Mouse (Mus musculus): Measurements from ENCODE around the gene Smim8. TPM values are rescaled to one million over a fixed set of nuclear protein-coding genes. Genes with fewer than 3 reads are reported as not detected.
A peak's percentile ranks its signal among the peaks of the same experiment; 100 is the strongest.
"Not testable (repeated sequence)": the region's sequence is repeated elsewhere in the genome, so short reads cannot be mapped to it uniquely, and the experiment has no call there.

Gene Smim8
- polyA plus RNA-seq, 1 experiment from 2014 or later = 38.8 TPM

GRCm38 (mm10) chr4:34771652-34772371, 6.4 kb downstream of the Smim8 start:
- no peaks in the 10 kb centered on the region for H3K27me3 ChIP-seq (ENCODE audit: low read depth, poor library complexity, severe bottlenecking)
- peak; percentile 48 for DNase-seq (ENCODE audit: low spot score)
- whole genome bisulfite sequencing = 8% methylated on average over 8 of the region's 8 CpGs
- no peaks in the 10 kb centered on the region for H3K9me3 ChIP-seq (replicated peaks)
- peak overlapping the region; percentile 69 for H3K27ac ChIP-seq (replicated peaks)
- H3K4me3 ChIP-seq = peak overlapping the region; percentile 12; the same call in 1 of the 2 replicates
- peaks cover 13% of the 10 kb centered on the region; the same call in 1 of the 2 replicates for H3K36me3 ChIP-seq
- H3K4me1 ChIP-seq = peaks cover 10% of the 10 kb centered on the region

GRCm38 (mm10) chr4:34756163-34756562, 22.1 kb downstream of the Smim8 start, which contains the start of gene Gm136:
Gm136 (minus strand) TSS chr4:34756263.
- no peak for DNase-seq (ENCODE audit: low spot score)
- no peak within 1 kb of the TSS for H3K27ac ChIP-seq (replicated peaks)
- no peaks in the 10 kb centered on the region for H3K4me1 ChIP-seq
- no peak within 1 kb of the TSS for H3K4me3 ChIP-seq
- H3K27me3 ChIP-seq (ENCODE audit: low read depth, poor library complexity, severe bottlenecking) = no peaks in the 10 kb centered on the region
- 95% methylated on average over 1 of the region's 1 CpGs for WGBS
- H3K36me3 ChIP-seq = no peaks in the 10 kb centered on the region
- H3K9me3 ChIP-seq (replicated peaks) = no peaks in the 10 kb centered on the region

- H3K4me1 ChIP-seq = no peaks in the 10 kb centered on the region
- no peaks in the 10 kb centered on the region for H3K9me3 ChIP-seq (replicated peaks)
- DNase-seq (ENCODE audit: low spot score) = no peak
- no peak overlapping the region for H3K4me3 ChIP-seq
- no peak overlapping the region for H3K27ac ChIP-seq (replicated peaks)
- H3K36me3 ChIP-seq = no peaks in the 10 kb centered on the region
- WGBS = 64% methylated on average over 6 of the region's 6 CpGs
- H3K27me3 ChIP-seq (ENCODE audit: low read depth, poor library complexity, severe bottlenecking) = no peaks in the 10 kb centered on the region
Observed at GRCm38 (mm10) chr4:34749236-34749635, 29.0 kb downstream of the Smim8 start.

GRCm38 (mm10) chr4:34734461-34734860, 43.8 kb downstream of the Smim8 start:
- 75% methylated on average over 3 of the region's 3 CpGs for WGBS
- Histone ChIP-seq H3K4me1 (peaks cover 9% of the 10 kb centered on the region), H3K9me3 (replicated peaks) (no peaks in the 10 kb centered on the region), H3K36me3 (no peaks in the 10 kb centered on the region), H3K4me3 (no peak overlapping the region), H3K27ac (replicated peaks) (no peak overlapping the region), H3K27me3 (ENCODE audit: low read depth, poor library complexity, severe bottlenecking) (peaks cover 5% of the 10 kb centered on the region)
- DNase-seq (ENCODE audit: low spot score) = no peak

- WGBS = 39% methylated on average over 2 of the region's 2 CpGs
- not testable (repeated sequence) for H3K9me3 ChIP-seq (replicated peaks); H3K27ac ChIP-seq (replicated peaks); H3K4me3 ChIP-seq; H3K4me1 ChIP-seq; DNase-seq (ENCODE audit: low spot score); H3K36me3 ChIP-seq
- peaks cover 15% of the 10 kb centered on the region for H3K27me3 ChIP-seq (ENCODE audit: low read depth, poor library complexity, severe bottlenecking)
Observed at GRCm38 (mm10) chr4:34733415-34733814, 44.8 kb downstream of the Smim8 start.

GRCm38 (mm10) chr4:34729851-34730341, 48.3 kb downstream of the Smim8 start, which contains the start of gene Cfap206:
Cfap206 (minus strand) TSS chr4:34730206.
- H3K36me3 ChIP-seq = no peaks in the 10 kb centered on the region
- H3K27ac ChIP-seq (replicated peaks) = no peak within 1 kb of the TSS
- WGBS = under 1% methylated on average over 38 of the region's 38 CpGs
- peaks cover 21% of the 10 kb centered on the region for H3K27me3 ChIP-seq (ENCODE audit: low read depth, poor library complexity, severe bottlenecking)
- H3K9me3 ChIP-seq (replicated peaks) = no peaks in the 10 kb centered on the region
- peak; percentile 88 for DNase-seq (ENCODE audit: low spot score)
- H3K4me1 ChIP-seq = peaks cover 9% of the 10 kb centered on the region
- peak within 1 kb of the TSS; percentile 64 for H3K4me3 ChIP-seq

- H3K9me3 ChIP-seq (replicated peaks); DNase-seq (ENCODE audit: low spot score); H3K27ac ChIP-seq (replicated peaks); H3K4me3 ChIP-seq; H3K36me3 ChIP-seq; H3K4me1 ChIP-seq: not testable (repeated sequence)
- WGBS = 87% methylated on average over 3 of the region's 3 CpGs
- peaks cover 21% of the 10 kb centered on the region for H3K27me3 ChIP-seq (ENCODE audit: low read depth, poor library complexity, severe bottlenecking)
Observed at GRCm38 (mm10) chr4:34725710-34726109, 52.5 kb downstream of the Smim8 start.

GRCm38 (mm10) chr4:34724306-34724705, 53.9 kb downstream of the Smim8 start:
- H3K27ac ChIP-seq (replicated peaks) = no peak overlapping the region
- no peak overlapping the region for H3K4me3 ChIP-seq
- H3K36me3 ChIP-seq = no peaks in the 10 kb centered on the region
- peaks cover 13% of the 10 kb centered on the region; the same call in 1 of the 2 replicates for H3K9me3 ChIP-seq (replicated peaks)
- no peak for DNase-seq (ENCODE audit: low spot score)
- H3K4me1 ChIP-seq = no peaks in the 10 kb centered on the region
- H3K27me3 ChIP-seq (ENCODE audit: low read depth, poor library complexity, severe bottlenecking) = peaks cover 15% of the 10 kb centered on the region; the same call in 1 of the 2 replicates
- WGBS = 63% methylated on average over 4 of the region's 4 CpGs

GRCm38 (mm10) chr4:34723186-34723585, 55.0 kb downstream of the Smim8 start:
- Histone ChIP-seq H3K4me1 (no peaks in the 10 kb centered on the region), H3K9me3 (replicated peaks) (peaks cover 16% of the 10 kb centered on the region; the same call in 1 of the 2 replicates), H3K4me3 (no peak overlapping the region), H3K27me3 (ENCODE audit: low read depth, poor library complexity, severe bottlenecking) (peaks cover 4% of the 10 kb centered on the region; the same call in 1 of the 2 replicates), H3K36me3 (no peaks in the 10 kb centered on the region), H3K27ac (replicated peaks) (no peak overlapping the region)
- no peak for DNase-seq (ENCODE audit: low spot score)
- WGBS = 83% methylated on average over 4 of the region's 4 CpGs

GRCm38 (mm10) chr4:34720127-34720895, 57.9 kb downstream of the Smim8 start:
- Histone ChIP-seq H3K27me3 (ENCODE audit: low read depth, poor library complexity, severe bottlenecking) (no peaks in the 10 kb centered on the region), H3K27ac (replicated peaks) (no peak overlapping the region), H3K4me3 (no peak overlapping the region), H3K4me1 (no peaks in the 10 kb centered on the region), H3K9me3 (replicated peaks) (peaks cover 16% of the 10 kb centered on the region; the same call in 1 of the 2 replicates), H3K36me3 (no peaks in the 10 kb centered on the region)
- 91% methylated on average over 7 of the region's 7 CpGs for WGBS
- no peak for DNase-seq (ENCODE audit: low spot score)

- DNase-seq (ENCODE audit: low spot score) = no peak
- Histone ChIP-seq H3K4me1 (no peaks in the 10 kb centered on the region), H3K9me3 (replicated peaks) (peaks cover 16% of the 10 kb centered on the region; the same call in 1 of the 2 replicates), H3K27me3 (ENCODE audit: low read depth, poor library complexity, severe bottlenecking) (no peaks in the 10 kb centered on the region), H3K27ac (replicated peaks) (no peak overlapping the region), H3K4me3 (no peak overlapping the region), H3K36me3 (no peaks in the 10 kb centered on the region)
- WGBS = 96% methylated on average over 12 of the region's 12 CpGs
Observed at GRCm38 (mm10) chr4:34719421-34719820, 58.8 kb downstream of the Smim8 start.
